Mouse (Mus musculus): ENCODE measurements around the gene Lrrk1. TPM values are rescaled to one million over a fixed set of nuclear protein-coding genes. Genes with fewer than 3 reads are reported as not detected.

Gene Lrrk1
- polyA plus RNA-seq, 1 experiment: 18.9 TPM

DNA sequence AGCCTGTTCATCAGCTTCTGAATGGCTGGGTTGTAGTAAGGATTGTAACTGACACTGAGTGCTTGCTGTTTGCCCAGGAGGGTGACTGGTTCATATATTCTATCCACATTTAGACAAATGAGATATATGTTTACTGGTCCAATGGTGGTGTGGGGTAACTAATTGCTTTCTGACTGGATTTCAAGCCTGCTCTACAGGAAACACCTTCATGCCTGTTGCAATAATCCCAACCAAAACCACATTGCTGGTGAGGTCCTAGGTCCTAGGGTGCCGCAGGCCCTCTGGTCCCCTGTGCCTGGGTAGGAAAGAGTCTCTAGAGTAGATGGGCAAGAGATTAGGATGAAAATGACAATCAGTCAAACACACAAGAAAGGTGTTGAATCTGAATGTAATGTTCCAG is 175.3 kb downstream of the Lrrk1 start:
- Histone ChIP-seq H3K27ac (ENCODE audit: insufficient read depth, low read depth, low read length) (no peak overlapping the region), H3K4me1 (ENCODE audit: control insufficient read depth, insufficient read depth, insufficient read length, low read length) (peaks cover 7% of the 10 kb centered on the region; the same call in 1 of the 2 replicates), H3K4me3 (ENCODE audit: low read depth, low read length) (no peak overlapping the region), H3K27me3 (ENCODE audit: control insufficient read depth, insufficient read depth, low read length) (no peaks in the 10 kb centered on the region), H3K36me3 (ENCODE audit: control insufficient read depth, insufficient read depth, low read length) (no peaks in the 10 kb centered on the region)
- WGBS: 65% methylated on average over 1 of the region's 1 CpGs
- TF ChIP-seq POLR2A (IDR thresholded peaks at IDR 0.05; ENCODE audit: low read depth, low read length): no peak
- no peak for TF ChIP-seq CTCF (IDR thresholded peaks at IDR 0.05; ENCODE audit: extremely low read depth, insufficient read length, insufficient replicate concordance, low read depth, low read length)

GRCm38 (mm10) chr7:66209920-66210319 is 178.2 kb downstream of the Lrrk1 start:
- no peak overlapping the region for H3K4me3 ChIP-seq (ENCODE audit: low read depth, low read length)
- no peak for TF ChIP-seq CTCF (IDR thresholded peaks at IDR 0.05; ENCODE audit: extremely low read depth, insufficient read length, insufficient replicate concordance, low read depth, low read length)
- no peak for TF ChIP-seq POLR2A (IDR thresholded peaks at IDR 0.05; ENCODE audit: low read depth, low read length)
- no peak overlapping the region for H3K27ac ChIP-seq (ENCODE audit: insufficient read depth, low read depth, low read length)
- no peaks in the 10 kb centered on the region for H3K27me3 ChIP-seq (ENCODE audit: control insufficient read depth, insufficient read depth, low read length)
- H3K36me3 ChIP-seq (ENCODE audit: control insufficient read depth, insufficient read depth, low read length): no peaks in the 10 kb centered on the region
- WGBS: 74% methylated on average over 2 of the region's 2 CpGs
- H3K4me1 ChIP-seq (ENCODE audit: control insufficient read depth, insufficient read depth, insufficient read length, low read length): no peaks in the 10 kb centered on the region

DNA sequence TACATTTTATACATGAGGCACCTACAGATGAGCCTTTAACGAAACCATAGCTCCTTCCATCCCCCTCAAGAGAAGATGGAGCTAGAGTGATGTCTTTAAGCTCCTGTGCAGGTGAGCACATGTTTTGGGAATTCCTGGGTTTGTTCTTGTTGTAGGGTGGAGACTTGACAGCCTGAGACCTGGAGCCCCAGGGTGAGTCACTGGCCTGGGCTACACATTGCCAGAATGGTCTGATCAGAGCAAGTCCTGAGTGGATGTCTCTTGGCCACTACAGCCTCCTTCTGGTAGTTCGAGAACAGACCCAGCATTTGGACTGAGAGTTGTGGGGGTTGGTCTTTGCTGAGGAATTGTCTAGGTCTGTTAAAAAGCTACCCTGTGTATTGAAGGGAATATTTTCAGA is 186.5 kb downstream of the Lrrk1 start:
- Histone ChIP-seq H3K4me3 (ENCODE audit: low read depth, low read length) (no peak overlapping the region), H3K4me1 (ENCODE audit: control insufficient read depth, insufficient read depth, insufficient read length, low read length) (peaks cover 8% of the 10 kb centered on the region; the same call in 1 of the 2 replicates), H3K36me3 (ENCODE audit: control insufficient read depth, insufficient read depth, low read length) (no peaks in the 10 kb centered on the region), H3K27me3 (ENCODE audit: control insufficient read depth, insufficient read depth, low read length) (no peaks in the 10 kb centered on the region), H3K27ac (ENCODE audit: insufficient read depth, low read depth, low read length) (no peak overlapping the region)
- WGBS: 88% methylated on average over 2 of the region's 2 CpGs
- TF ChIP-seq POLR2A (IDR thresholded peaks at IDR 0.05; ENCODE audit: low read depth, low read length) (no peak), CTCF (IDR thresholded peaks at IDR 0.05; ENCODE audit: extremely low read depth, insufficient read length, insufficient replicate concordance, low read depth, low read length) (no peak)

GRCm38 (mm10) chr7:66200791-66201450 is 187.2 kb downstream of the Lrrk1 start:
- H3K27ac ChIP-seq (ENCODE audit: insufficient read depth, low read depth, low read length): no peak overlapping the region
- 37% methylated on average over 8 of the region's 8 CpGs for WGBS

DNA sequence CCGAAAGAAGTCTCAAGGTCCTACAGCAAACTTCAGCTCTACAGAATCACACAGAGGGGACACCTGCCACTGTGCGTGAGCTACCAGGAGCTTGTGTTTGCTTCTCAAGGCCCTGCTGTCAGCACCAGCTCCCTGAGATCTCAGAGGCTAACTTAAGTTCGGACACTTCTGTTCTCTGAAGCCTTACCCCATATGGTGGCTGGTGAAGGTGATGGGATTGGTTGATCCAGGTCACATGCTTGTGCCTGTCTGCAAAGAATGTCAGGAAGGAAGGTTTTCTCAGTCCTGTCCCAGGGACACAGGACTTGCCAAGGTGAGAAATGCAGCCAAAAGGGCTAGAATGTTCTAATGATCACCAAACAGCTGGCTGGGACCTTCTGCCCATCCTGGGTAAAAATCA is 187.8 kb downstream of the Lrrk1 start:
- H3K27ac ChIP-seq (ENCODE audit: insufficient read depth, low read depth, low read length): no peak overlapping the region
- peaks cover 9% of the 10 kb centered on the region; the same call in 1 of the 2 replicates for H3K4me1 ChIP-seq (ENCODE audit: control insufficient read depth, insufficient read depth, insufficient read length, low read length)
- H3K27me3 ChIP-seq (ENCODE audit: control insufficient read depth, insufficient read depth, low read length): no peaks in the 10 kb centered on the region
- H3K4me3 ChIP-seq (ENCODE audit: low read depth, low read length): no peak overlapping the region
- H3K36me3 ChIP-seq (ENCODE audit: control insufficient read depth, insufficient read depth, low read length): no peaks in the 10 kb centered on the region
- TF ChIP-seq CTCF (IDR thresholded peaks at IDR 0.05; ENCODE audit: extremely low read depth, insufficient read length, insufficient replicate concordance, low read depth, low read length): no peak
- TF ChIP-seq POLR2A (IDR thresholded peaks at IDR 0.05; ENCODE audit: low read depth, low read length): no peak
- WGBS: 84% methylated on average over 3 of the region's 3 CpGs

More at GRCm38 (mm10) chr7:66200791-66201450, 187.2 kb downstream of the Lrrk1 start:
- Histone ChIP-seq H3K4me3 (ENCODE audit: low read depth, low read length) (no peak overlapping the region), H3K4me1 (ENCODE audit: control insufficient read depth, insufficient read depth, insufficient read length, low read length) (peaks cover 9% of the 10 kb centered on the region; the same call in 1 of the 2 replicates), H3K27me3 (ENCODE audit: control insufficient read depth, insufficient read depth, low read length) (no peaks in the 10 kb centered on the region), H3K36me3 (ENCODE audit: control insufficient read depth, insufficient read depth, low read length) (no peaks in the 10 kb centered on the region)
- no peak for TF ChIP-seq POLR2A (IDR thresholded peaks at IDR 0.05; ENCODE audit: low read depth, low read length)

DNA sequence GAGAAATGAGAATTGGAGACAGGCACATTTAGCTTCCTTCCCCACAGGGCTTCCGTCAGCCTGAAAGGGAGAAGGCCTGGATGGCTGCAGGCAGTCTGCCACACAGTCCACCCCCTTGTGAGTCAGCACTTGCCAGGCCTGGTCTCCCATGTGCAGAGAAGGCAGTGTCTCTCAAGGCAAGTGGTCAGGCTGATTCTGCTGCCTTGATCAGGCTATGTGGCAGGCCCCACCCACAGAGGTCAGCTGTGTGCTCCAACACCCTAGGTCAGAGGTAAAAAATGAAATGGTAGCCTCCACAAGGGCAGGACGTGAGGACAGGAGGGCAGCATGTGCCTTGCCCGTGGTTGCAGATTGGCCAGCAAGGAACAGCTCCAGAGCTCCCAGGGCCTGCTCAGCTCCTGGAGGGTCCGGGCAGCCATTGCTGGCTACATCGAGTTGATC is 188.7 kb downstream of the Lrrk1 start:
- Histone ChIP-seq H3K27me3 (ENCODE audit: control insufficient read depth, insufficient read depth, low read length) (no peaks in the 10 kb centered on the region), H3K4me1 (ENCODE audit: control insufficient read depth, insufficient read depth, insufficient read length, low read length) (peaks cover 9% of the 10 kb centered on the region; the same call in 1 of the 2 replicates), H3K4me3 (ENCODE audit: low read depth, low read length) (no peak overlapping the region), H3K36me3 (ENCODE audit: control insufficient read depth, insufficient read depth, low read length) (no peaks in the 10 kb centered on the region), H3K27ac (ENCODE audit: insufficient read depth, low read depth, low read length) (no peak overlapping the region)
- no peak for TF ChIP-seq POLR2A (IDR thresholded peaks at IDR 0.05; ENCODE audit: low read depth, low read length)
- no peak for TF ChIP-seq CTCF (IDR thresholded peaks at IDR 0.05; ENCODE audit: extremely low read depth, insufficient read length, insufficient replicate concordance, low read depth, low read length)
- 84% methylated on average over 5 of the region's 5 CpGs for WGBS

DNA sequence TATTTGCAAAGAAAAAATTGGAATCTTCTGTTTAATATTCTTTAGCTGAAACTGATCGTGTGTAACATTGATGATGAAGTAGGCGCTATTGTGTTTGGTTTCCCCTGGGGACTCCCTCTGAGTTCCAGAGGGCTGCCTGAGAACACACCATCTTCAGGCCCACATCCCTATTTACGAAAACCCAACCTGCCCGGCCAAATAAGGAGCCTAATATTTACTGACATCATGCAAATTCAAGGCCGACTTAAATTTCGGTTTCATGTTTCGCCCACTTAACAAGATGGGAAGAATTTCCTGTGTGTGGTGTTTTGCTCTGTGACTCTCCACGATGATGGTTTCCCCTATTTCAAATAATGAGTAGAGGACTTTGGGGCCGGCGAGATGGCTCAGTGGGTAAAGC is 189.7 kb downstream of the Lrrk1 start:
- TF ChIP-seq CTCF (IDR thresholded peaks at IDR 0.05; ENCODE audit: extremely low read depth, insufficient read length, insufficient replicate concordance, low read depth, low read length) (no peak), POLR2A (IDR thresholded peaks at IDR 0.05; ENCODE audit: low read depth, low read length) (no peak)
- 77% methylated on average over 10 of the region's 10 CpGs for WGBS
- no peak overlapping the region for H3K4me3 ChIP-seq (ENCODE audit: low read depth, low read length)
- peaks cover 11% of the 10 kb centered on the region; the same call in 1 of the 2 replicates for H3K4me1 ChIP-seq (ENCODE audit: control insufficient read depth, insufficient read depth, insufficient read length, low read length)
- H3K27ac ChIP-seq (ENCODE audit: insufficient read depth, low read depth, low read length): no peak overlapping the region
- no peaks in the 10 kb centered on the region for H3K27me3 ChIP-seq (ENCODE audit: control insufficient read depth, insufficient read depth, low read length)
- H3K36me3 ChIP-seq (ENCODE audit: control insufficient read depth, insufficient read depth, low read length): no peaks in the 10 kb centered on the region

Measured in small intestine, adult 2 months (tissue).